Mouse (Mus musculus): ENCODE measurements around the gene Cog6.

- no peak for TF ChIP-seq POLR2A (IDR thresholded peaks at IDR 0.05; ENCODE audit: low read depth, low read length)
- no peak for TF ChIP-seq EP300 (IDR thresholded peaks at IDR 0.05; ENCODE audit: low read length)
- peak in 1 of 2 experiments; percentile 56; a peak in 2 of 4 replicates for TF ChIP-seq CTCF (conservative IDR thresholded peaks at IDR 0.05 in 1 of 2, IDR thresholded peaks at IDR 0.05 in 1 of 2; ENCODE audit: low read depth in 2 of 2, low read length in 2 of 2)
- TF ChIP-seq JUN (IDR thresholded peaks at IDR 0.05; ENCODE audit: insufficient read depth, low read depth, low read length), result no peak
- TF ChIP-seq ETS1 (conservative IDR thresholded peaks at IDR 0.05; ENCODE audit: low read depth, low read length), result no peak
- TF ChIP-seq CHD2 (IDR thresholded peaks at IDR 0.05; ENCODE audit: low read length), result no peak
These were observed 50.0 kb downstream of the Cog6 start for GRCm38 (mm10) chr3:52967046-52967445.

Measured in CH12.LX (cell line).